Mouse (Mus musculus) liver, embryonic 11.5 days (tissue): ENCODE measurements around the gene Mettl1. TPM values are rescaled to one million over a fixed set of nuclear protein-coding genes. Genes with fewer than 3 reads are reported as not detected.

ENCODE experiments used
- ATAC-seq: fragments of 200-750 bp; cut with Nextera tagmentation; replicated peaks from 2 replicates; pipeline ENCODE4 v1.8.0; 2017; ENCODE audit warnings: moderate number of reproducible peaks, mild to moderate bottlenecking, moderate TSS enrichment, moderate library complexity; ENCODE audit not compliant: low FRiP score
- DNase-seq: peaks from one replicate; pipeline ENCODE4 v3.0.0-alpha.2; 2017; ENCODE audit warnings: low spot score
- H3K27ac ChIP-seq: fragments of 300-500 bp; sonication (generic); 2 replicates; pipeline ENCODE4 v1.5.1; 2014; ENCODE audit warnings: mild to moderate bottlenecking, low read depth, low read length, control low read depth
- H3K27me3 ChIP-seq: fragments of 300-500 bp; sonication (generic); replicated peaks from 2 replicates; pipeline ENCODE4 v1.6.1; 2014; ENCODE audit warnings: low read length, mixed read lengths; ENCODE audit not compliant: control insufficient read depth, insufficient read depth
- H3K36me3 ChIP-seq: fragments of 300-500 bp; sonication (generic); 2 replicates; pipeline ENCODE4 v1.6.1; 2014; ENCODE audit warnings: mild to moderate bottlenecking, low read length, moderate library complexity, mixed read lengths; ENCODE audit not compliant: control insufficient read depth, insufficient read depth
- H3K4me1 ChIP-seq: fragments of 300-500 bp; sonication (generic); replicated peaks from 2 replicates; pipeline ENCODE4 v1.6.1; 2014; ENCODE audit warnings: low read length, mixed read lengths; ENCODE audit not compliant: control insufficient read depth, insufficient read depth
- H3K4me2 ChIP-seq: fragments of 300-500 bp; sonication (generic); 2 replicates; pipeline ENCODE4 v1.6.1; 2014; ENCODE audit warnings: mild to moderate bottlenecking, control low read depth, moderate library complexity
- H3K4me3 ChIP-seq: fragments of 300-500 bp; sonication (generic); 2 replicates; pipeline ENCODE4 v1.5.1; 2014; ENCODE audit warnings: low read depth, low read length, control low read depth
- H3K9ac ChIP-seq: fragments of 300-500 bp; sonication (generic); 2 replicates; pipeline ENCODE4 v1.6.1; 2014; ENCODE audit warnings: low read depth, low read length, control low read depth
- H3K9me3 ChIP-seq: fragments of 300-500 bp; sonication (generic); 2 replicates; pipeline ENCODE4 v1.6.1; 2016; ENCODE audit warnings: low read length, inconsistent platforms, mixed read lengths; ENCODE audit not compliant: control insufficient read depth
- WGBS: fragments of 180-500 bp; shearing (Covaris S2); extraction: QIAGEN DNeasy Blood & Tissue Kit; methylation state at CpG from one replicate; pipeline ENCODE4 v1.1.7; 2014; 5-methylcytosine and 5-hydroxymethylcytosine counted together
- polyA plus RNA-seq: library from polyadenylated mRNA; unstranded; fragments of >200 nt; fragmentation: Nextera tagmentation; extraction: Ambion mirVana; gene quantifications from 2 replicates; pipeline ENCODE4 v1.2.1, GENCODE M21; 2014

The Mettl1 gene
- polyA plus RNA-seq, 1 experiment from 2014 or later = 58.1 TPM

DNA sequence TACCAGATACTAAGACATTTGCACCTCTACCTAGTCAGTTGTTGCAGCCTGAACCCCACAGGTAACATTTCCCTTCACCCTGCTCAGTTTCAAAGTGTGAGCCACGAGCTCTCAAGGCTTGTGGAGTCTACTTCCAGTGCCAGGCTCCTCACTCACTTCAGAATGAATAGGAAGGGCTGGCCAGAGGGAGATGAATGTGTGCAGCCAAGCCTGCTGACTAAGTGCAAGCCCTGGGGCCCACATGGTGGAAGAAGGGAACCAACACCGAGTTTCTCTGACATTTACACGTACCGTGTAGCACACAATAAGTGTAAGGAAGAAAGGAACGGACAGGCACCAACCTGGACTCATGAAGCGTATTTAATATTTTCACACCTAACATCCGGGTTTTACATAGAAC is 37.4 kb upstream of the Mettl1 start:
- peaks cover 3% of the 10 kb centered on the region; the same call in 1 of the 2 replicates for H3K36me3 ChIP-seq
- H3K9ac ChIP-seq = no peak overlapping the region
- no peaks in the 10 kb centered on the region for H3K9me3 ChIP-seq
- no peak overlapping the region for H3K27ac ChIP-seq
- ATAC-seq (no peak), DNase-seq (no peak)
- H3K4me2 ChIP-seq = no peak overlapping the region
- H3K4me1 ChIP-seq = no peaks in the 10 kb centered on the region
- H3K4me3 ChIP-seq = no peak overlapping the region
- 79% methylated on average over 7 of the region's 7 CpGs for WGBS
- H3K27me3 ChIP-seq = no peaks in the 10 kb centered on the region

DNA sequence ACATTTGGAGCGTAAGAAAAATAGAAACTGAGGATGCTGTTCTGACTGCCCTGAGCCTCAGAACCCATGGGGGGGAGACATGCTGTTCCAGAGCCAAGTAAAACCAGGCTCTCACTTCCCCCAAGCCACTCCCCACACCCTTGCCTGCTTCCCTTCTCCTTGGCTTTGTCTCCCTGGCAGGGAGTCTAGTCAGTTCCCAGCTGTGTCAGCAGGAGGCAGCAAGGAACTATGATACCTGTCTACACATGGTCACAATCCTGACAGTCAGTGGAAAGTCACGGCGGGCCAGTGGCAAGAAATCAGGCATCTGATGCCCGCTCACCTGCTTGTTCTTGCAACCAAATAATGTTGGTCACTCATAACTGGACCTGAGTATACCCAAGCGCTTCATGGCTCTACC is 24.7 kb upstream of the Mettl1 start:
- H3K4me3 ChIP-seq = no peak overlapping the region
- no peak overlapping the region for H3K4me2 ChIP-seq
- DNase-seq = no peak
- no peaks in the 10 kb centered on the region for H3K9me3 ChIP-seq
- WGBS = 55% methylated on average over 5 of the region's 5 CpGs
- no peak overlapping the region for H3K9ac ChIP-seq
- no peaks in the 10 kb centered on the region; the same call in 1 of the 2 replicates for H3K4me1 ChIP-seq
- H3K27ac ChIP-seq = no peak overlapping the region
- H3K27me3 ChIP-seq = no peaks in the 10 kb centered on the region
- ATAC-seq = no peak
- no peaks in the 10 kb centered on the region for H3K36me3 ChIP-seq

DNA sequence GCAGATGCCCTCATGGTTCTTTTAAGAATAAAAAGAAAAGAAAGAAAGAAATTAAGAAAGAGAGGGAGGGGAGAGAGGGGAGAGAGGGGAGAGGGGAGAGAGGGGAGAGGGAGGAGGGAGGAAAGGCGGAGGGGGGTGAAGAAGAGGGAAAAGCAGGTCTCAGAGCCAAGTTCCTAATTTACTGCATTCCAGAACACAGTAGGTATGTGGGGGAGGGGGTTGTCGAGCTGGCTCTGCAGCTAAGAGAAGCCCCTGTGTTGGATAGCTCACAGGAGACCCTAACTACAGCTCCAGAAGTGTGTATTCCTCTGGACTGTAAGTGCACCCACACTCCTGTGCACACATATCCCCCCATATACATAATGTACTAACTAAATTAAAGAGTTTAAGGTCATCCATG is 24.1 kb upstream of the Mettl1 start:
- ATAC-seq (no peak), DNase-seq (no peak)
- Histone ChIP-seq H3K9ac (no peak overlapping the region), H3K27ac (no peak overlapping the region), H3K4me1 (no peaks in the 10 kb centered on the region; the same call in 1 of the 2 replicates), H3K4me3 (no peak overlapping the region), H3K4me2 (no peak overlapping the region), H3K9me3 (no peaks in the 10 kb centered on the region), H3K36me3 (no peaks in the 10 kb centered on the region), H3K27me3 (no peaks in the 10 kb centered on the region)
- 20% methylated on average over 2 of the region's 2 CpGs for WGBS

GRCm38 (mm10) chr10:127018422-127018821 is 22.8 kb upstream of the Mettl1 start:
- H3K9me3 ChIP-seq = no peaks in the 10 kb centered on the region
- 79% methylated on average over 16 of the region's 16 CpGs for WGBS
- no peaks in the 10 kb centered on the region for H3K27me3 ChIP-seq
- DNase-seq = no peak
- H3K4me3 ChIP-seq = no peak overlapping the region
- no peak overlapping the region for H3K9ac ChIP-seq
- H3K36me3 ChIP-seq = no peaks in the 10 kb centered on the region; the same call in 1 of the 2 replicates
- H3K4me1 ChIP-seq = no peaks in the 10 kb centered on the region; the same call in 1 of the 2 replicates
- no peak overlapping the region for H3K27ac ChIP-seq
- no peak for ATAC-seq
- no peak overlapping the region for H3K4me2 ChIP-seq

GRCm38 (mm10) chr10:127030336-127031296 is 10.6 kb upstream of the Mettl1 start, which contains the start of gene Tsfm:
TSS of gene Tsfm (minus strand) at chr10:127030840.
- ATAC-seq (peak; percentile 88), DNase-seq (peak; percentile 88)
- Histone ChIP-seq H3K4me3 (peak within 1 kb of the TSS; percentile 96), H3K27me3 (no peaks in the 10 kb centered on the region), H3K27ac (peak within 1 kb of the TSS; percentile 87), H3K4me2 (peak within 1 kb of the TSS; percentile 79), H3K36me3 (peaks cover 23% of the 10 kb centered on the region), H3K9ac (peak within 1 kb of the TSS; percentile 96), H3K9me3 (no peaks in the 10 kb centered on the region), H3K4me1 (no peaks in the 10 kb centered on the region; the same call in 1 of the 2 replicates)
- 5% methylated on average over 56 of the region's 56 CpGs for WGBS

- peaks cover 3% of the 10 kb centered on the region for H3K36me3 ChIP-seq
- no peaks in the 10 kb centered on the region for H3K9me3 ChIP-seq
- no peak overlapping the region for H3K4me3 ChIP-seq
- no peaks in the 10 kb centered on the region; the same call in 1 of the 2 replicates for H3K27me3 ChIP-seq
- ATAC-seq (no peak), DNase-seq (no peak)
- no peak overlapping the region for H3K27ac ChIP-seq
- no peak overlapping the region for H3K4me2 ChIP-seq
- H3K4me1 ChIP-seq = no peaks in the 10 kb centered on the region; the same call in 1 of the 2 replicates
- 76% methylated on average over 7 of the region's 8 CpGs for whole genome bisulfite sequencing
- no peak overlapping the region for H3K9ac ChIP-seq
These were observed 7.9 kb upstream of the Mettl1 start for GRCm38 (mm10) chr10:127033301-127033741.

DNA sequence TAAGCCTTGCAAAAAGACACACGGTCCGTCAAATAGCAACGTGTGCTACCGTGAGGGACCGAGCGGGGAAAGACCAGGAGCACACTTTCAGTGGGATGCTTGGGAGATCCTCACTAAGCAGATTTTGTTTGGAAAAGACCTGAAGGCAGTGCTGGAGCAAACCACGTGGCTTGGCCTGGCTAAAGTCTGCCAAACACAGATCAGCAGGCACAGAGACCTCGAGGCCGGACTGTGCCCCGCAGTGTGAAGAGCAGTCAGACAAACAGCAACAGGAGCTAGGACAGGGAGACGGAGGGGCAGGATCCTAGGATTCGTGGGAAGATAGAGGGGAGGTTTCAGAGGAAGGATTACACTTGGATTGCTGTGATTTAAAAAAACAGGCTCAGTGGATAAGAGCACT is 4.9 kb upstream of the Mettl1 start:
- H3K4me2 ChIP-seq = no peak overlapping the region
- H3K4me3 ChIP-seq = no peak overlapping the region
- H3K9me3 ChIP-seq = no peaks in the 10 kb centered on the region
- DNase-seq = no peak
- no peaks in the 10 kb centered on the region for H3K36me3 ChIP-seq
- H3K4me1 ChIP-seq = no peaks in the 10 kb centered on the region
- no peak overlapping the region for H3K9ac ChIP-seq
- WGBS = 79% methylated on average over 12 of the region's 12 CpGs
- H3K27ac ChIP-seq = no peak overlapping the region
- ATAC-seq = no peak
- H3K27me3 ChIP-seq = peaks cover 12% of the 10 kb centered on the region

DNA sequence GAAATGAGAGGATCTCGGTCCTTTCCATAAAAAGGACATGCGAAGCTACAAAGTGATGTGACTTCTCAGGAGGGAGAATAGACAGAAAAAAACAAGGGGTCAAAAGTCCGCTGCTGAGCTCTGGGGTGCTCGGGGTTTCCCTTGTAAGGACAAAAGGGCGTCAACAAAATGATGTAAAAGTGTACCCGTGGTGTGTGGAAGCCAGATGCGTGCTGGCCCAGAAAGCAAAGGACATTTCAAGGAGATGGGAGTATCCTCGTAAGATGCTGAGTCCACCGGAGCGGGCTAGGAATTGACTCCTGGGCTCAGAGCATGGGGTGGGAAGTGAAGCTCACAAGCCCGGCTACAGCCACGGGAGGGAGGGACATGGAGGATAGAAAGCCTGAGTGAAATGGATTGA is 3.6 kb upstream of the Mettl1 start:
- Histone ChIP-seq H3K27me3 (peaks cover 12% of the 10 kb centered on the region), H3K4me3 (no peak overlapping the region), H3K27ac (no peak overlapping the region), H3K4me1 (peaks cover 3% of the 10 kb centered on the region), H3K9ac (no peak overlapping the region), H3K9me3 (no peaks in the 10 kb centered on the region), H3K36me3 (no peaks in the 10 kb centered on the region), H3K4me2 (no peak overlapping the region)
- DNase-seq (no peak), ATAC-seq (no peak)
- whole genome bisulfite sequencing = 74% methylated on average over 12 of the region's 12 CpGs
